Mouse (Mus musculus) C2C12 (cell line): ENCODE measurements around the gene Slc32a1. TPM values are rescaled to one million over a fixed set of nuclear protein-coding genes. Genes with fewer than 3 reads are reported as not detected.

ENCODE experiments used
- H3K27me3 ChIP-seq: one replicate; pipeline ENCODE4 v1.6.1; 2011; ENCODE audit not compliant: control insufficient read depth, insufficient read depth, insufficient read length
- H3K36me3 ChIP-seq: one replicate; pipeline ENCODE4 v1.6.1; 2011; ENCODE audit not compliant: control insufficient read depth, insufficient read depth
- H3K4me3 ChIP-seq: one replicate; pipeline ENCODE4 v1.5.1; 2011; ENCODE audit warnings: mild to moderate bottlenecking, control low read depth; ENCODE audit not compliant: poor library complexity, insufficient read depth, severe bottlenecking
- H3K79me2 ChIP-seq: one replicate; pipeline ENCODE4 v1.6.1; 2011; ENCODE audit not compliant: control insufficient read depth, insufficient read depth
- H3K79me3 ChIP-seq: one replicate; pipeline ENCODE4 v1.6.1; 2011; ENCODE audit warnings: low read depth, control low read depth
- H3ac ChIP-seq: one replicate; pipeline ENCODE3; 2011; ENCODE audit warnings: low read depth; ENCODE audit not compliant: control insufficient read depth, insufficient read length
- CEBPB ChIP-seq: IDR thresholded peaks from one replicate; pipeline ENCODE4 v1.6.1; 2011; ENCODE audit warnings: low read depth, mild to moderate bottlenecking, control low read depth, moderate library complexity
- CTCF ChIP-seq: IDR thresholded peaks from one replicate; pipeline ENCODE4 v1.5.1; 2011; ENCODE audit not compliant: control insufficient read depth, insufficient read depth, insufficient read length
- FOSL1 ChIP-seq: IDR thresholded peaks from one replicate; pipeline ENCODE4 v1.8.0; 2011; ENCODE audit warnings: mild to moderate bottlenecking, low read length; ENCODE audit not compliant: poor library complexity, insufficient read depth, severe bottlenecking
- MAX ChIP-seq: IDR thresholded peaks from one replicate; pipeline ENCODE4 v1.6.1; 2011; ENCODE audit warnings: mild to moderate bottlenecking, control low read depth
- MYOD1 ChIP-seq: IDR thresholded peaks from one replicate; pipeline ENCODE4 v1.6.1; 2011; ENCODE audit warnings: low read depth; ENCODE audit not compliant: control insufficient read depth, insufficient read length
- MYOG ChIP-seq: IDR thresholded peaks from one replicate; pipeline ENCODE4 v1.6.1; 2011; ENCODE audit not compliant: control insufficient read depth, insufficient read length; ENCODE audit errors: extremely low read depth
- USF1 ChIP-seq: IDR thresholded peaks from one replicate; pipeline ENCODE4 v1.6.1; 2011; ENCODE audit warnings: low read depth, mild to moderate bottlenecking, control low read depth, moderate library complexity
- polyA plus RNA-seq: library from polyadenylated mRNA; unstranded; fragments of >200 nt; fragmentation: generic; extraction: Trizol; gene quantifications from one replicate; pipeline ENCODE4 v1.2.1, GENCODE M21; 2012; ENCODE audit warnings: missing spikeins

Slc32a1 gene
- polyA plus RNA-seq, 1 experiment, result 0.01 TPM

GRCm38 (mm10) chr2:158642587-158642986 is 32.0 kb downstream of the Slc32a1 start:
- Histone ChIP-seq H3K36me3 (peaks cover 6% of the 10 kb centered on the region), H3K79me3 (no peaks in the 10 kb centered on the region), H3ac (no peak overlapping the region), H3K27me3 (no peaks in the 10 kb centered on the region), H3K4me3 (no peak overlapping the region), H3K79me2 (no peaks in the 10 kb centered on the region)
- no peak for TF ChIP-seq CTCF
- no peak for TF ChIP-seq FOSL1

GRCm38 (mm10) chr2:158643791-158644190 is 33.2 kb downstream of the Slc32a1 start:
- Histone ChIP-seq H3K79me2 (no peaks in the 10 kb centered on the region), H3K36me3 (no peaks in the 10 kb centered on the region), H3K79me3 (no peaks in the 10 kb centered on the region), H3ac (no peak overlapping the region), H3K27me3 (no peaks in the 10 kb centered on the region), H3K4me3 (no peak overlapping the region)
- TF ChIP-seq MYOG (no peak), FOSL1 (no peak), CTCF (no peak), CEBPB (no peak), USF1 (no peak), MAX (no peak)

- H3K79me2 ChIP-seq, result no peaks in the 10 kb centered on the region
- no peak overlapping the region for H3ac ChIP-seq
- TF ChIP-seq FOSL1, result no peak
- no peak for TF ChIP-seq USF1
- no peak for TF ChIP-seq CTCF
- TF ChIP-seq MYOG, result no peak
- TF ChIP-seq MYOD1, result no peak
- no peak for TF ChIP-seq CEBPB
- no peak for TF ChIP-seq MAX
- H3K79me3 ChIP-seq, result no peaks in the 10 kb centered on the region
- H3K4me3 ChIP-seq, result no peak overlapping the region
- no peaks in the 10 kb centered on the region for H3K36me3 ChIP-seq
- peaks cover 6% of the 10 kb centered on the region for H3K27me3 ChIP-seq
Observed at GRCm38 (mm10) chr2:158651159-158651908, 40.8 kb downstream of the Slc32a1 start.

GRCm38 (mm10) chr2:158652985-158653384 is 42.4 kb downstream of the Slc32a1 start:
- H3ac ChIP-seq, result no peak overlapping the region
- no peaks in the 10 kb centered on the region for H3K79me3 ChIP-seq
- H3K27me3 ChIP-seq, result peaks cover 6% of the 10 kb centered on the region
- H3K36me3 ChIP-seq, result no peaks in the 10 kb centered on the region
- H3K4me3 ChIP-seq, result no peak overlapping the region
- no peaks in the 10 kb centered on the region for H3K79me2 ChIP-seq
- TF ChIP-seq MYOG (no peak), CTCF (peak; percentile 79), MYOD1 (no peak)

- H3ac ChIP-seq, result no peak overlapping the region
- H3K36me3 ChIP-seq, result no peaks in the 10 kb centered on the region
- H3K27me3 ChIP-seq, result peaks cover 11% of the 10 kb centered on the region
- no peak overlapping the region for H3K4me3 ChIP-seq
- no peaks in the 10 kb centered on the region for H3K79me3 ChIP-seq
- H3K79me2 ChIP-seq, result no peaks in the 10 kb centered on the region
- TF ChIP-seq CTCF, result no peak
- no peak for TF ChIP-seq FOSL1
- TF ChIP-seq USF1, result no peak
- TF ChIP-seq MYOG, result no peak
- no peak for TF ChIP-seq MAX
Observed at GRCm38 (mm10) chr2:158654717-158655116, 44.1 kb downstream of the Slc32a1 start.

GRCm38 (mm10) chr2:158655806-158656205 is 45.2 kb downstream of the Slc32a1 start:
- no peak overlapping the region for H3K4me3 ChIP-seq
- TF ChIP-seq MAX (no peak), MYOD1 (no peak), CEBPB (no peak), MYOG (no peak), USF1 (no peak), CTCF (no peak), FOSL1 (no peak)
- no peaks in the 10 kb centered on the region for H3K36me3 ChIP-seq
- H3K79me2 ChIP-seq, result no peaks in the 10 kb centered on the region
- no peak overlapping the region for H3ac ChIP-seq
- no peaks in the 10 kb centered on the region for H3K79me3 ChIP-seq
- H3K27me3 ChIP-seq, result peaks cover 11% of the 10 kb centered on the region
